Mouse (Mus musculus) ES-E14 (cell line): Measurements from ENCODE around the gene Tff3.

Experiments used
- HCFC1 ChIP-seq: IDR thresholded peaks from 2 replicates; pipeline ENCODE4 v1.6.1; 2012; ENCODE audit warnings: low read length, inconsistent platforms, borderline replicate concordance; ENCODE audit not compliant: insufficient read depth
- MAFK ChIP-seq: IDR thresholded peaks from 2 replicates; pipeline ENCODE4 v1.6.1; 2014; ENCODE audit warnings: mild to moderate bottlenecking, low read depth, low read length, inconsistent platforms; ENCODE audit not compliant: insufficient read depth
- ZC3H11A ChIP-seq: IDR thresholded peaks from 2 replicates; pipeline ENCODE4 v1.6.1; 2012; ENCODE audit warnings: low read depth, mild to moderate bottlenecking, inconsistent platforms, low read length, borderline replicate concordance
- ZNF384 ChIP-seq: IDR thresholded peaks from 2 replicates; pipeline ENCODE4 v1.6.1; 2012; ENCODE audit warnings: low read depth, low read length, inconsistent platforms

DNA sequence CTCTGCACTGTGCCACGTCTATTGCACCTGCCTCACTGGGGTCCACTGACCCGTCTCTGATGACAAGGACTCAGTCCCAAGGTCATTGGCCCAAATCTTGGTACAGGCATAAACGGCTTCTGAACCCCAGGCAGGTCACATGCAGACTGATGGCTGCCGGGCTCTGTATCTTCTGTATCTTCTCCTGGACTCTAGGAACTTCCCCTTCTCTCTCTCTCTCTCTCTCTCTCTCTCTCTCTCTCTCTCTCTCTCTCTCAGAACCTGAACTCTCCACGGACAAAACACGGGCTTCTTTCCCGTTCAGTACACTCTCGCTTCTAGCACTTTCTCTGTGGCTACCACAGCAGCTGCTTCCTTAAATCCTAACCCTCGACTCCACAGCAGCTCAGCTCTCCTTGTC is 16.6 kb upstream of the Tff3 start:
- no peak for TF ChIP-seq ZC3H11A
- TF ChIP-seq MAFK, result no peak
- no peak for TF ChIP-seq ZNF384
- no peak for TF ChIP-seq HCFC1
